Mouse (Mus musculus) lung, postnatal 0 days (tissue): ENCODE measurements around the gene Znhit1.

Experiments used
- CTCF ChIP-seq: IDR thresholded peaks from 2 replicates; pipeline ENCODE4 v1.5.1; 2016; ENCODE audit warnings: antibody characterized with exemption, mild to moderate bottlenecking
- EP300 ChIP-seq: IDR thresholded peaks from 2 replicates; pipeline ENCODE4 v1.6.1; 2016; ENCODE audit warnings: antibody characterized with exemption, mild to moderate bottlenecking, control low read depth

GRCm38 (mm10) chr5:136977769-136978168 lies 10.1 kb downstream of the Znhit1 start:
- no peak for TF ChIP-seq CTCF
- no peak for TF ChIP-seq EP300
